Mouse (Mus musculus) midbrain, embryonic 13.5 days (tissue): Measurements from ENCODE around the gene Edn3. TPM values are rescaled to one million over a fixed set of nuclear protein-coding genes. Genes with fewer than 3 reads are reported as not detected.

Experiments used
- ATAC-seq: fragments of 200-750 bp; cut with Nextera tagmentation; 2 replicates; pipeline ENCODE4 v1.8.0; 2017; ENCODE audit warnings: mild to moderate bottlenecking, moderate TSS enrichment, moderate library complexity
- H3K27ac ChIP-seq: fragments of 300-500 bp; sonication (generic); 2 replicates; pipeline ENCODE4 v1.5.1; 2015; ENCODE audit warnings: inconsistent platforms, mild to moderate bottlenecking, moderate library complexity
- H3K27me3 ChIP-seq: fragments of 300-500 bp; sonication (generic); 2 replicates; pipeline ENCODE4 v1.6.1; 2015; ENCODE audit warnings: mild to moderate bottlenecking, inconsistent platforms
- H3K36me3 ChIP-seq: fragments of 300-500 bp; sonication (generic); 2 replicates; pipeline ENCODE4 v1.6.1; 2015; ENCODE audit warnings: mild to moderate bottlenecking, inconsistent platforms
- H3K4me1 ChIP-seq: fragments of 300-500 bp; sonication (generic); replicated peaks from 2 replicates; pipeline ENCODE4 v1.6.1; 2015; ENCODE audit warnings: inconsistent platforms
- H3K4me2 ChIP-seq: fragments of 300-500 bp; sonication (generic); replicated peaks from 2 replicates; pipeline ENCODE4 v1.6.1; 2015; ENCODE audit warnings: moderate library complexity, mild to moderate bottlenecking, inconsistent platforms
- H3K4me3 ChIP-seq: fragments of 300-500 bp; sonication (generic); replicated peaks from 2 replicates; pipeline ENCODE4 v1.5.1; 2015; ENCODE audit warnings: mild to moderate bottlenecking, inconsistent platforms
- H3K9ac ChIP-seq: fragments of 300-500 bp; sonication (generic); replicated peaks from 2 replicates; pipeline ENCODE4 v1.6.1; 2015; ENCODE audit warnings: mild to moderate bottlenecking, inconsistent platforms
- H3K9me3 ChIP-seq: fragments of 300-500 bp; sonication (generic); 2 replicates; pipeline ENCODE4 v1.6.1; 2016; ENCODE audit warnings: mild to moderate bottlenecking, inconsistent platforms
- WGBS: fragments of 180-500 bp; shearing (Covaris S2); methylation state at CpG from one replicate; pipeline ENCODE4 v1.1.7; 2015; 5-methylcytosine and 5-hydroxymethylcytosine counted together
- polyA plus RNA-seq: library from polyadenylated mRNA; unstranded; fragments of >200 nt; fragmentation: Nextera tagmentation; extraction: Ambion mirVana; gene quantifications from 2 replicates; pipeline ENCODE4 v1.2.1, GENCODE M21; 2015

Gene Edn3
- 4.9 and 6.7 TPM in 2 replicates for polyA plus RNA-seq

- ATAC-seq = peak; percentile 73
- Histone ChIP-seq H3K9ac (peak within 1 kb of the TSS; percentile 57), H3K4me3 (peak within 1 kb of the TSS; percentile 40), H3K4me1 (peaks cover 8% of the 10 kb centered on the region), H3K9me3 (no peaks in the 10 kb centered on the region), H3K36me3 (no peaks in the 10 kb centered on the region), H3K4me2 (peak within 1 kb of the TSS; percentile 70), H3K27me3 (peaks cover 29% of the 10 kb centered on the region), H3K27ac (no peak within 1 kb of the TSS)
- WGBS = 2% methylated on average over 48 of the region's 48 CpGs
These were observed at the start of gene Edn3 for GRCm38 (mm10) chr2:174760479-174761121. TSS of gene Edn3 (plus strand) at chr2:174760619.

GRCm38 (mm10) chr2:174712043-174712442 lies 48.4 kb upstream of the Edn3 start:
- Histone ChIP-seq H3K4me2 (no peak overlapping the region), H3K36me3 (no peaks in the 10 kb centered on the region), H3K4me1 (no peaks in the 10 kb centered on the region), H3K4me3 (no peak overlapping the region), H3K27ac (no peak overlapping the region), H3K9ac (no peak overlapping the region), H3K27me3 (no peaks in the 10 kb centered on the region), H3K9me3 (no peaks in the 10 kb centered on the region)
- WGBS = 100% methylated on average over 1 of the region's 1 CpGs
- ATAC-seq = no peak

- no peak overlapping the region for H3K27ac ChIP-seq
- no peaks in the 10 kb centered on the region for H3K27me3 ChIP-seq
- H3K4me3 ChIP-seq = no peak overlapping the region
- H3K4me2 ChIP-seq = no peak overlapping the region
- 0 out of 2 replicates have a peak, but pooled peaks have one; percentile 14 for ATAC-seq
- no peaks in the 10 kb centered on the region for H3K4me1 ChIP-seq
- no peak overlapping the region for H3K9ac ChIP-seq
- no peaks in the 10 kb centered on the region for H3K36me3 ChIP-seq
- no peaks in the 10 kb centered on the region for H3K9me3 ChIP-seq
These were observed 44.5 kb upstream of the Edn3 start for GRCm38 (mm10) chr2:174715938-174716337.

GRCm38 (mm10) chr2:174717857-174718256 lies 42.6 kb upstream of the Edn3 start:
- Histone ChIP-seq H3K36me3 (no peaks in the 10 kb centered on the region), H3K4me2 (no peak overlapping the region), H3K27me3 (no peaks in the 10 kb centered on the region), H3K9ac (no peak overlapping the region), H3K4me3 (no peak overlapping the region), H3K9me3 (no peaks in the 10 kb centered on the region), H3K27ac (no peak overlapping the region), H3K4me1 (no peaks in the 10 kb centered on the region)
- 94% methylated on average over 4 of the region's 4 CpGs for WGBS
- ATAC-seq = no peak

- Histone ChIP-seq H3K9ac (no peak overlapping the region), H3K4me2 (no peak overlapping the region), H3K27me3 (no peaks in the 10 kb centered on the region), H3K4me1 (peaks cover 20% of the 10 kb centered on the region), H3K4me3 (no peak overlapping the region), H3K36me3 (no peaks in the 10 kb centered on the region), H3K9me3 (no peaks in the 10 kb centered on the region), H3K27ac (0 out of 2 replicates have a peak overlapping the region, but pooled peaks have one; percentile 19)
- ATAC-seq = peak; percentile 70; the same call in 1 of the 2 replicates
- 65% methylated on average over 10 of the region's 10 CpGs for WGBS
These were observed 33.1 kb upstream of the Edn3 start for GRCm38 (mm10) chr2:174727114-174727823.

- Histone ChIP-seq H3K27me3 (no peaks in the 10 kb centered on the region), H3K4me2 (no peak overlapping the region), H3K36me3 (no peaks in the 10 kb centered on the region), H3K4me3 (no peak overlapping the region), H3K9ac (no peak overlapping the region), H3K9me3 (no peaks in the 10 kb centered on the region), H3K27ac (no peak overlapping the region), H3K4me1 (peaks cover 5% of the 10 kb centered on the region; the same call in 1 of the 2 replicates)
- ATAC-seq = no peak
- WGBS = 89% methylated on average over 5 of the region's 5 CpGs
These were observed 28.5 kb upstream of the Edn3 start for GRCm38 (mm10) chr2:174731939-174732338.

- Histone ChIP-seq H3K4me1 (no peaks in the 10 kb centered on the region), H3K4me2 (no peak overlapping the region), H3K36me3 (no peaks in the 10 kb centered on the region), H3K27ac (no peak overlapping the region), H3K9me3 (no peaks in the 10 kb centered on the region), H3K27me3 (no peaks in the 10 kb centered on the region), H3K4me3 (no peak overlapping the region), H3K9ac (no peak overlapping the region)
- ATAC-seq = no peak
- 100% methylated on average over 1 of the region's 1 CpGs for WGBS
These were observed 25.1 kb upstream of the Edn3 start for GRCm38 (mm10) chr2:174735270-174735669.

- ATAC-seq = no peak
- no peak overlapping the region for H3K4me2 ChIP-seq
- H3K36me3 ChIP-seq = no peaks in the 10 kb centered on the region
- no peak overlapping the region for H3K9ac ChIP-seq
- H3K4me3 ChIP-seq = no peak overlapping the region
- 93% methylated on average over 1 of the region's 1 CpGs for WGBS
- no peaks in the 10 kb centered on the region for H3K9me3 ChIP-seq
- no peaks in the 10 kb centered on the region for H3K4me1 ChIP-seq
- H3K27ac ChIP-seq = no peak overlapping the region
- no peaks in the 10 kb centered on the region for H3K27me3 ChIP-seq
These were observed 13.2 kb upstream of the Edn3 start for GRCm38 (mm10) chr2:174747182-174747581.

GRCm38 (mm10) chr2:174748381-174748780 lies 12.0 kb upstream of the Edn3 start:
- Histone ChIP-seq H3K4me1 (no peaks in the 10 kb centered on the region), H3K27ac (no peak overlapping the region), H3K36me3 (no peaks in the 10 kb centered on the region), H3K9ac (no peak overlapping the region), H3K4me3 (no peak overlapping the region), H3K27me3 (no peaks in the 10 kb centered on the region), H3K9me3 (no peaks in the 10 kb centered on the region), H3K4me2 (no peak overlapping the region)
- no peak for ATAC-seq
- 81% methylated on average over 8 of the region's 8 CpGs for WGBS

GRCm38 (mm10) chr2:174753197-174753596 lies 7.2 kb upstream of the Edn3 start:
- ATAC-seq = no peak
- Histone ChIP-seq H3K36me3 (no peaks in the 10 kb centered on the region), H3K4me1 (no peaks in the 10 kb centered on the region), H3K4me3 (no peak overlapping the region), H3K4me2 (no peak overlapping the region), H3K9ac (no peak overlapping the region), H3K27me3 (no peaks in the 10 kb centered on the region), H3K27ac (no peak overlapping the region), H3K9me3 (no peaks in the 10 kb centered on the region)
- WGBS = 82% methylated on average over 1 of the region's 1 CpGs

GRCm38 (mm10) chr2:174754231-174754630 lies 6.2 kb upstream of the Edn3 start:
- H3K4me1 ChIP-seq = no peaks in the 10 kb centered on the region
- H3K4me2 ChIP-seq = no peak overlapping the region
- no peak overlapping the region for H3K9ac ChIP-seq
- no peak overlapping the region for H3K27ac ChIP-seq
- WGBS = 100% methylated on average over 1 of the region's 1 CpGs
- no peaks in the 10 kb centered on the region for H3K36me3 ChIP-seq
- no peak overlapping the region for H3K4me3 ChIP-seq
- H3K27me3 ChIP-seq = no peaks in the 10 kb centered on the region
- no peaks in the 10 kb centered on the region for H3K9me3 ChIP-seq
- ATAC-seq = no peak

GRCm38 (mm10) chr2:174759189-174759588 lies 1.2 kb upstream of the Edn3 start:
- 79% methylated on average over 4 of the region's 4 CpGs for WGBS
- peaks cover 8% of the 10 kb centered on the region for H3K4me1 ChIP-seq
- H3K4me3 ChIP-seq = no peak overlapping the region
- H3K36me3 ChIP-seq = no peaks in the 10 kb centered on the region
- H3K27me3 ChIP-seq = peaks cover 29% of the 10 kb centered on the region
- no peak overlapping the region for H3K9ac ChIP-seq
- H3K4me2 ChIP-seq = no peak overlapping the region
- no peaks in the 10 kb centered on the region for H3K9me3 ChIP-seq
- no peak for ATAC-seq
- H3K27ac ChIP-seq = no peak overlapping the region
